Mouse (Mus musculus) adrenal gland, adult 2 months (tissue): ENCODE measurements at regions not wholly inside any gene's neighbourhood (a gene's known extent, or its start where the extent isn't known, plus 50 kb on each side); places are given as distances from the start of the nearest gene placed in this dataset.

Experiments
- DNase-seq: peaks from one replicate; pipeline ENCODE4 v3.0.0; 2021

- no peak for DNase-seq
These were observed 52.5 kb upstream of the Magi1 start for GRCm38 (mm10) chr6:94336168-94336567.
